Mouse (Mus musculus): Measurements from ENCODE around the gene Psmg4.

DNA sequence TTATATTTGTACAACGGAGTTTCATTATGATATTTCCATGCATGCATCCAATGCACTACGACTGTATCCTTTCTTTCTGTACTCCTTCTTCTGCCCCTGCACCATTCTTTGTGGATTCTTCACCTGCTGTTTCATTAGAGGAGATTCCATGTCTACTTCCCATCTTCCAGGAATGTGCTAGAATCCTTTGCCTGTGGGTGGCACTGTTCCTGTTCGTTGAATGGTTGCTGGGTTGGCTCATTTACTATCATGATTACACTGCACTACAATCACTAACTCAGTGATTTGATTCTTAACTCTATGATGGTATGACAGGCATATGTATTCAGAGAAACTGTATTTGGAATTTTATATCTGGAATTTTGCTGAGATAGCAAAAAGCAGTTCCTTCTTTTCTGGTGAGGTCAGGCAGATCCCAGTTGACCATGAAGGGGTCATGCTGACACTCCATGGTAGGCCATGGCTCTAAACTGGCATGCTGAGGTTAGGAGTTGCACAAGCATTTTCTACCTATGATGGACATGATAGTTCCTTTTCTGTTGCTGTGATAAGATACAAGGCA, 5.1 kb upstream of the Psmg4 start:
- no peak; the same call in 1 of the 2 replicates for TF ChIP-seq CTCF (IDR thresholded peaks at IDR 0.05; ENCODE audit: borderline replicate concordance, extremely low read depth, insufficient read depth, insufficient read length)
- TF ChIP-seq POLR2A (IDR thresholded peaks at IDR 0.05; ENCODE audit: borderline replicate concordance, extremely low read depth, insufficient read depth, insufficient read length, poor library complexity, severe bottlenecking), result no peak

Measured in brain, embryonic 14.5 days (tissue).